Mouse (Mus musculus) cerebellum, adult 2 months (tissue): Measurements from ENCODE around the gene Pax3. TPM values are rescaled to one million over a fixed set of nuclear protein-coding genes. Genes with fewer than 3 reads are reported as not detected.

Source experiments
- DNase-seq, 2 experiments: peaks; one replicate each; pipeline ENCODE4 v3.0.0; 2021
- H3K27ac ChIP-seq: fragments of 200-500 bp; 2 replicates; pipeline ENCODE4 v1.5.1; 2012; ENCODE audit warnings: low read length, control low read depth, inconsistent platforms; ENCODE audit not compliant: insufficient read depth
- H3K27me3 ChIP-seq: fragments of 200-500 bp; 2 replicates; pipeline ENCODE4 v1.6.1; 2012; ENCODE audit warnings: inconsistent platforms, mild to moderate bottlenecking, low read length, moderate library complexity; ENCODE audit not compliant: control insufficient read depth, insufficient read depth
- H3K4me1 ChIP-seq: fragments of 200-500 bp; 2 replicates; pipeline ENCODE4 v1.6.1; 2011; ENCODE audit warnings: low read length; ENCODE audit not compliant: control insufficient read depth, insufficient read depth
- H3K4me3 ChIP-seq: fragments of 200-500 bp; replicated peaks from 2 replicates; pipeline ENCODE3; 2011; ENCODE audit warnings: mild to moderate bottlenecking, low read depth, low read length, control low read depth; ENCODE audit not compliant: insufficient read depth
- CTCF ChIP-seq: fragments of 200-500 bp; IDR thresholded peaks from 2 replicates; pipeline ENCODE4 v1.5.1; 2011; ENCODE audit warnings: low read depth, mild to moderate bottlenecking, control low read depth, low read length, moderate library complexity, borderline replicate concordance; ENCODE audit not compliant: insufficient read depth
- POLR2A ChIP-seq: fragments of 200-500 bp; IDR thresholded peaks from 2 replicates; pipeline ENCODE4 v1.6.1; 2011; ENCODE audit warnings: low read length, control low read depth, borderline replicate concordance; ENCODE audit not compliant: insufficient read depth
- WGBS: fragments of 180-500 bp; shearing (Covaris S2); methylation state at CpG from one replicate; pipeline ENCODE4 v1.1.7; 2018; 5-methylcytosine and 5-hydroxymethylcytosine counted together
- polyA plus RNA-seq: library from polyadenylated mRNA; depleted of rRNA; stranded (reverse); fragments of >200 nt; gene quantifications from 2 replicates; pipeline ENCODE4 v1.2.3, GENCODE M21; 2012; rRNA removed

The Pax3 gene
- polyA plus RNA-seq, 1 experiment = 3.3 TPM

- DNase-seq = no peak
- TF ChIP-seq POLR2A = no peak
- no peak for TF ChIP-seq CTCF
- Histone ChIP-seq H3K4me1 (no peaks in the 10 kb centered on the region), H3K4me3 (no peak overlapping the region), H3K27me3 (no peaks in the 10 kb centered on the region), H3K27ac (no peak overlapping the region)
- 44% methylated on average over 2 of the region's 2 CpGs for WGBS
These were observed 108.3 kb downstream of the Pax3 start for GRCm38 (mm10) chr1:78088646-78089045.

GRCm38 (mm10) chr1:78081761-78082160 is 115.2 kb downstream of the Pax3 start:
- WGBS = 53% methylated on average over 18 of the region's 18 CpGs

GRCm38 (mm10) chr1:78060850-78061249 is 136.1 kb downstream of the Pax3 start:
- WGBS = 67% methylated on average over 5 of the region's 5 CpGs
- no peaks in the 10 kb centered on the region for H3K4me1 ChIP-seq
- TF ChIP-seq POLR2A (no peak), CTCF (no peak)
- DNase-seq = no peak
- H3K27ac ChIP-seq = no peak overlapping the region
- H3K4me3 ChIP-seq = no peak overlapping the region
- H3K27me3 ChIP-seq = no peaks in the 10 kb centered on the region

More at GRCm38 (mm10) chr1:78081761-78082160, 115.2 kb downstream of the Pax3 start:
- Histone ChIP-seq H3K4me3 (no peak overlapping the region), H3K4me1 (no peaks in the 10 kb centered on the region), H3K27ac (no peak overlapping the region), H3K27me3 (no peaks in the 10 kb centered on the region)
- TF ChIP-seq CTCF = no peak
- no peak for DNase-seq

- no peak overlapping the region for H3K27ac ChIP-seq
- TF ChIP-seq CTCF = no peak
- TF ChIP-seq POLR2A = no peak
- no peak overlapping the region for H3K4me3 ChIP-seq
- WGBS = 78% methylated on average over 4 of the region's 4 CpGs
- DNase-seq = no peak
- no peaks in the 10 kb centered on the region for H3K4me1 ChIP-seq
- no peaks in the 10 kb centered on the region for H3K27me3 ChIP-seq
These were observed 139.0 kb downstream of the Pax3 start for GRCm38 (mm10) chr1:78057939-78058338.

- DNase-seq = no peak
- Histone ChIP-seq H3K4me3 (no peak overlapping the region), H3K4me1 (no peaks in the 10 kb centered on the region), H3K27me3 (no peaks in the 10 kb centered on the region), H3K27ac (no peak overlapping the region)
- WGBS = 74% methylated on average over 6 of the region's 6 CpGs
- TF ChIP-seq CTCF (no peak), POLR2A (no peak)
These were observed 143.3 kb downstream of the Pax3 start for GRCm38 (mm10) chr1:78053677-78054076.

Other genes with a start within 250 kb of the Pax3 start
- 87.1 and 88.3 TPM in 2 replicates for gene Sgpp2, start 113.2 kb upstream of the Pax3 start, polyA plus RNA-seq